Mouse (Mus musculus) urinary bladder, postnatal 36 days (tissue): ENCODE measurements at regions not wholly inside any gene's neighbourhood (a gene's known extent, or its start where the extent isn't known, plus 50 kb on each side); places are given as distances from the start of the nearest gene placed in this dataset.

ENCODE experiments used
- DNase-seq, 2 experiments: peaks; one replicate each; pipeline ENCODE4 v3.0.0; 2022; ENCODE audit warnings: low spot score in 2 of 2, mixed read lengths in 1 of 2

DNA sequence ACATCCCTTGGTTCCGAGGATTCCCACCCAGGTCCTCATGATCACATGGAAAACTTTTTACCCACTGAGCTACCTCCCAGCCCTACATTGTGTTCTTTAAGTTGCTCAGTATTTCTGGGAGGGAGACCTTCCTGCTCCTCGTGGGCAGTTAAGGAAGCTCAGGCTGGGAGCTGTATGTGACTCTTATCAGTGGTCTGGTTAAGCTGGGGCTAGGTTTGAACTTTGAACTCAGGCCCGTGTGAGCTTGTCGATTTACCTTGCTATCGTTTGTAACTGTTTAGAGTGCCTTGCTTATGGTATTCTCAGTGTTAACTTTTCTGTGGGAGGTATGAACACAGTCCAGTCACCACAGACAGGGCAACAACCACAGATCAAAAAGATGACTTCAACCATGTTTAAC, 68.4 kb upstream of the Tpm1 start:
- no peak for DNase-seq

DNA sequence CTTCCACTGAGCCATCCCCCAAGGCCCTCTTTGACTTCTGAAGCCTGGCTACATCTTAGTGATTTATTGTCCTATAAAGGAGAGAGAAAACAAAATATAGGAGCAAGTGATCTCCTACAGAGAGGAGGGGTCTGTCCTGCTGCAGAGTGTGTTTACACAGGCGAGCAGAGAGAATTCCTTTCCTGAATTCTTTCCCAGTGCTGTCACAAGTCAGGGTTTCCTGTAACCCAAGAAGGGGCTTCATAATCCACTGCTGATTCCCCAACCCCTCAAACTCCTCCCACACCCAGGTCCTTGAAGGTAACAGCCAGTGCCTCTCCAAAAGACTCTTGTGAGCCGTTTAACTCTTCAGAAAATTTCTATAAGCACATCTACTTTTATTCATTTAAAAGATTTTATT, 66.8 kb upstream of the Tpm1 start:
- no peak for DNase-seq

DNA sequence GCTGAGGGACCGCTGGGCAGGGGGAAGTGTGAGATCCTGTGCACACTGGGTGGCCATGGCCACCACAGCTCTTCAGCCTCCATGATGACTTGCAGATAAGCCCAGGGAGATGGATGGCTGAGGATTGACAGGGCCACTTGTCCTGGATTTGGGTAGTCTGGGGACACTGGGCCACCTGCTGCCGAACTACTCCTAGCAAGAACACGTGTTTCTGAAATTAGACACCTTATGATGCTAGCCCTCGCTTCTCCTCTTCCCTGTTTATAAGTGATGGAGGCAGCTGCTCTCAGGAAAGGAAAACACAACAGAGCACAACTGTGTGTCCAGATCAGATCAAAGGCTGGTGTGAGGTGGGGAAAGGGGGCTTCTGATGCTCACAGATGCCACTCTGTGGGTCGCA, 64.9 kb upstream of the Tpm1 start:
- DNase-seq: no peak

DNA sequence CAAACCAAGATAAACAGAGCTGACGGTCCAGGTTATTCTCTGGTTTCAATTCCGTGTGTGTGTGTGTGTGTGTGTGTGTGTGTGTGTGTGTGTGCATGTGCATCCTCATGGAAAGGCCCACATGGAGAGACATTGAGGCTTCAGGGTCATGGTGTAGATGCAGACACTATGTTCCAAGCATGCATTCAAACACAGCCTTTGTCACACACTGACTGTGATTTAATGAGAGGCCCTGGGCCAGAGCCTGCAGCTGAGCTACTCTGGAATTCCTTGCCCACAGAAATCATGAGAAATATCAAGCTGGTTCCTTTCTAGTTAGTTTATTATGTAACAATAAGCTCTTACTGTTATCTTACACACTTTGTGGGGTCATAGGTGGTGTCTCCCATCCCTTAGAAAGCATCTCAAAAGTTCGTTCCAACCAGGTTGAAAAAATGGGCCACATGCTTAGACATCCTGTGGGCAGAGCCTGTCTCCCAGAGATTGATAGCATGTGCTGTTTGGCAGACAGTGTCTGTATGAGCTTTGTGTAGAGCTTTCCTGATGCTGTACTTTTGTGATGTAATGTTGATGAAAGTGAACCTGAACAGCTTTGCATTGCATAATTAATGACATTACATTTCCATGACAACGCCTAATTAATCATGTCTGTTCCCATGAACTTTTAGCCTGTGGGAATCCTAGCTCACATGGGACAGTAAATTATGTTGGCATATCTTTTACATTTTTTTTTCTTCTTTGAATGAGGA, 62.8 kb upstream of the Tpm1 start:
- no peak for DNase-seq

DNA sequence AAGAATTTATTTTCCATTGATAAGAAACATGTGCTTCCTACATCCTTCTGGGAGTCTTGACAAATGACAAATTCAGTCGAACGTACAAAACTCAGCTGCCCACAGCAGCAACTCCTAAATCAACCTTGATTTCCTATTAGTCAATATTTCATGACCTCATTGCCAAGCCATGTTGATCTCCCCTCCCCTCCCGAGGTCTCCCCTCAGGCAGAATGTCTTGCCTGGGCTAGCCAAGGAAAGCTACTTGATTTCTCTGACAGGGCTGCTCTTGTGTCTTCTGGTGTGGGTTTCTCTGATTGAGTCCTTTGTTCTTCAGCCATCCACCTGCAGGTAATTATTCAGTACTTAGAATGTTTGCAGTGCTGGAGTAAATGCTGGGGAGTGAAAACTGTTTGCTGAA, 58.7 kb upstream of the Tpm1 start:
- no peak for DNase-seq

DNA sequence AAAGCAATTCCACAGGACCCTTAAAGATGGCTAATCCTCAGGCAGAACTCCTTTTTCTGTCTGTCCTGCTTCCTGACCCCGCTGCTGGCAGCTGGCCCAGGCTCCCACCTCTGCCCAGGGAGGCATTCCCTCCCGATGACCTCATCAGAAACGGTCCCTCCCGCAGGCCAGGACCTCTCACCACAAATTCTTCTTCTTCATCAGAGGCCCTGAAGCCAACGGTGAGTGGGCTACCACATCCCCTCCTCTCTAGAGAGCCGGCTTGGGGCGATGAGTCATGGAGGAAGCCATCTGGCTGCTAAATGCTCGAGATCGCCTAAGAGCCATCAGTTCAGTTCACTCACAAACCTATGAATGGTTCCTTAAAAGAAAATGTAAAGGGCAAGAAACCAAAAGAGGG, 56.7 kb upstream of the Tpm1 start:
- peak in 1 of 2 experiments; percentile 7 for DNase-seq

DNA sequence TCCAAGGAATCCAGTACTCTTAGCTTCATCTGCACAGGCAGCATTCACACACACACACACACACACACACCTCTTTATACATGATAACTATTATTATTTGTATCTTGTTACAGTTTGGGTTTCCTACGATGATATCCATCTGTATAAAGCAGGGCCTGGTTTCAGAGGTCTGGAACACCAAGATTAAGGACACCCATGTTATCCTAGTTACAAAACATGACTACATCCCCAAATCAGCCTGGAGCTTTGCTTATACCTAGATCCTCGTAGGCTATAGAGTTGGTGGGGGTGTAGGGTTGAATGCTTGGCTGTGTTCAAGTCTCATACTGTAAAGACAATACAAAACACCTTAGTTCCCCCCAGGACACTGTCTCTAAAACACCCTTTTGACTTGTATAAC, 56.0 kb upstream of the Tpm1 start:
- no peak for DNase-seq

DNA sequence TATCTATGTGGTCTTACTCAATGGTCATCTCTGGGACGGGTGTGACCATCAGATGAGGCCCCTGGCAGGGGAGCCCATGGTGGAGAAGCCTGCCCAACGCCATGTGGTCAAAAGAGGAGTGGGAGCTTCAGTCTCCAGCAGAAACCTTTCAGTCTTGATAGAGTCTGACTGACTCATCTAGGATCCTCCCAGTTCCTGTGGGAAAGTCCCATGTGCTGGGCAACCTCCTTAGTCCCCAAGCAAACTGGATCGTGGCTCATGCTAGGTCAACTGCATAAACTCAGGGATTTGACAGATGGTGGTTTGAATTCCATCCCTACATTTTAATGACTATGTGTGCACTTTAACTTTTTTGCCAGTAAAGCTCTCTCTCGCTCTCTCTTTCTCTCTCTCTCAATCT, 55.4 kb upstream of the Tpm1 start:
- DNase-seq: no peak

DNA sequence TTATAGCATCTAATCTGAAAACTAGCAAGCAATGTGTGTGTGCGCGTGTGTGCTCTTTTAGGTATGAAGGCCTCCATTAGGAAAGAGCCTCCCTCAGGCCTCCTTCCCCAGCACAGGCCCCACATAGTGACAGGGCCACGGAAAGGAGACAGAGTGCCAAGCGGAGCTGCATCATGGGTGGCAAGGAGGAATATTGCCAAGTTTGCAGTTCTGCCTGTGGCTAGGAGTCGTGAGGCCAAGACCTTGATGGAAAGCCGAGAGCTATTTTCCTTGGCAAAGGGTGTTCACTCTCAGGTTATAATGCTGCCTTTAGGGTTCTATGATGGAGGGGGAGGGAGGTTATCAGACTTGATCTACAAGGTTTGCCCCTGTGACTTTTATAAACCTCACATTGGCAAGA, 53.4 kb upstream of the Tpm1 start:
- DNase-seq: no peak

DNA sequence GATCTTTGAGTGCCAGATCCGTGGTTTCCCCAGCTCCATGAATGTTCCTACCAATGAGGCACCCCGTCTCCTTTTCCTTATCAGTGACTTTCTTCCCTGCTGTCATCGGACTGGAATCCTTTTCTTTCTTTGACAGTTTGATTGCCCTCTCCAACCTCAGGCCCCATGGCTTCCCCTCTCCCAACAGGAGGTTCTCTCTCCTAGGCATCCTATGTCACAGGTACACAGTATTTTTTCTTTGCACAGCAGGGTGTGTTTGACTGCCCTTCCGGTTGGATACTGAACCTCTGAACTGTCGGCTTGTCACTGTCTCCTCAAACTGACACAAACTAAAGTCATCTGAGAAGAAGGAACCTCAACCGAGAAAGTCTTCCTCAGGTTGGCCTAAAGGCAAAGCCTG, 50.3 kb upstream of the Tpm1 start:
- DNase-seq: no peak
